Mouse (Mus musculus): ENCODE results near the gene Mrpl4. TPM values are rescaled to one million over a fixed set of nuclear protein-coding genes. Genes with fewer than 3 reads are reported as not detected.
A peak's percentile ranks its signal among the peaks of the same experiment; 100 is the strongest.
"Not testable (repeated sequence)": the region's sequence is repeated elsewhere in the genome, so short reads cannot be mapped to it uniquely, and the experiment has no call there.

The Mrpl4 gene
- polyA plus RNA-seq, 1 experiment from 2014 or later: 115 TPM

DNA sequence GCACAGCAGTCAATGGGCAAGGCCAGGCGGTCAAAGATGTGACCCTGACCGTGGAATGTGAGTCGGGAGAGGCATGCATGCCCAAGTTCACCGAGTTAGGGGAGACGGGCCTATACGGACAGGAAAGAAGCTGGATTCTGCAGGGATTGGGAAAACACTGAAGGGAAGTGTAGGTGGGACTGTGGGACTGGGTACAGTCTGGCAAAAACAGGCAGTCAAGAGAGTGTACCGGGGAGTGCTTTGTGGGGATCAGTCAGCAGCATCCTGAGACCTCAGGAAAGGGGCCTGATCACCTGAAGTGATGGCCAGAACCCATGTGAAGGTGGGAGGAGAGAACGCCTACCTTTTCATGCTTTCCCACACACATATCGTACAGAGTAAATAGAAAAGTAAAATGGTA lies 33.0 kb downstream of the Mrpl4 start:
- Histone ChIP-seq H3K9me3 (replicated peaks) (no peaks in the 10 kb centered on the region), H3K4me2 (no peak overlapping the region), H3K4me3 (no peak overlapping the region), H3K36me3 (ENCODE audit: poor library complexity, severe bottlenecking) (no peaks in the 10 kb centered on the region), H3K27ac (no peak overlapping the region), H3K4me1 (peaks cover 49% of the 10 kb centered on the region), H3K9ac (no peak overlapping the region), H3K27me3 (peaks cover 99% of the 10 kb centered on the region)
- ATAC-seq: no peak
- 11% methylated on average over 9 of the region's 9 CpGs for WGBS

DNA sequence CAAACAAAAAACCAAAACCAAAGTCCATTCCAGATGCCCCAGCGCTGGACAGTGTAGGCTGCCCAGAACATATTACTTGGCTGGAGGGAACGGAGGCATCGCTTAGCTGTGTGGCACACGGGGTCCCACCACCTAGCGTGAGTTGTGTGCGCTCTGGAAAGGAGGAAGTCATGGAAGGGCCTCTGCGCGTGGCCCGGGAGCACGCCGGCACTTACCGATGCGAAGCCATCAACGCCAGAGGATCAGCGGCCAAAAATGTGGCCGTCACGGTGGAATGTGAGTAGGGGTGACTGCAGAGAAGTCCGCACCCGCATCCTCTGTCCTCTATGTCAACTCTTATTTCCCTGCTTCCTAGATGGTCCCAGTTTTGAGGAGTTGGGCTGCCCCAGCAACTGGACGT lies 33.6 kb downstream of the Mrpl4 start:
- Histone ChIP-seq H3K27ac (no peak overlapping the region), H3K4me1 (peaks cover 44% of the 10 kb centered on the region), H3K9ac (no peak overlapping the region), H3K36me3 (ENCODE audit: poor library complexity, severe bottlenecking) (no peaks in the 10 kb centered on the region), H3K27me3 (peaks cover 97% of the 10 kb centered on the region), H3K4me3 (peak overlapping the region; percentile 42; the same call in 1 of the 2 replicates), H3K4me2 (peak overlapping the region; percentile 66; the same call in 1 of the 2 replicates), H3K9me3 (replicated peaks) (no peaks in the 10 kb centered on the region)
- WGBS: 7% methylated on average over 20 of the region's 20 CpGs
- no peak for ATAC-seq

DNA sequence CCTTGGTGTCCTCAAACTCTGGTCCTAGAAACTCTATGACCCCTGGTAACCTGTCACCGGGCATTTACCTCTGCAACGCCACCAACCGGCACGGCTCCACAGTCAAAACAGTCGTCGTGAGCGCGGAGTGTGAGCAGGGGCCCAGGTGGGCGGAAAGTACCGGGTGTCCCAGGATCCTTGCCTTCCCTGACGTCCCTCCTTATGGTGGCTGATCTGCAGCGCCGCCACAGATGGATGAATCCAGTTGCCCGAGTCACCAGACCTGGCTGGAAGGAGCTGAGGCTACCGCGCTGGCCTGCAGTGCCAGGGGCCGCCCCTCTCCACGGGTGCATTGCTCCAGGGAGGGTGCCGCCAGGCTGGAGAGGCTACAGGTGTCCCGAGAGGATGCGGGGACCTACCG lies 34.1 kb downstream of the Mrpl4 start:
- H3K4me1 ChIP-seq: peaks cover 38% of the 10 kb centered on the region
- H3K4me3 ChIP-seq: peak overlapping the region; percentile 42
- peak overlapping the region; percentile 66 for H3K4me2 ChIP-seq
- H3K9me3 ChIP-seq (replicated peaks): no peaks in the 10 kb centered on the region
- no peak overlapping the region for H3K27ac ChIP-seq
- peaks cover 92% of the 10 kb centered on the region for H3K27me3 ChIP-seq
- H3K36me3 ChIP-seq (ENCODE audit: poor library complexity, severe bottlenecking): no peaks in the 10 kb centered on the region
- no peak overlapping the region for H3K9ac ChIP-seq
- under 1% methylated on average over 22 of the region's 22 CpGs for WGBS
- ATAC-seq: no peak

DNA sequence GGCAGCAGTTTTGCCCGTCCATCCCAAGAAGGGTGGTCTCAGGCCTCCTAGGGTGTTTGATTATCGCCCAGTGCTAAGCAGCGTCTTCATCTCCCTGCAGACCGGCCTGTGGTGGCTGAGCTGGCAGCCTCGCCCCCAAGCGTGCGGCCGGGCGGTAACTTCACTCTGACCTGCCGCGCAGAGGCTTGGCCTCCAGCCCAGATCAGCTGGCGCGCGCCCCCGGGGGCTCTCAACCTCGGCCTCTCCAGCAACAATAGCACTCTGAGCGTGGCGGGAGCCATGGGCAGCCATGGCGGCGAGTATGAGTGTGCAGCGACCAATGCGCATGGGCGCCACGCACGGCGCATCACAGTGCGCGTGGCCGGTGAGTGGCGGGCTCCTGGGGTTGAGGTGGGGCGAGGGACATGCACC lies 34.9 kb downstream of the Mrpl4 start:
- Histone ChIP-seq H3K4me2 (peak overlapping the region; percentile 66), H3K4me1 (peaks cover 30% of the 10 kb centered on the region), H3K36me3 (ENCODE audit: poor library complexity, severe bottlenecking) (no peaks in the 10 kb centered on the region), H3K9me3 (replicated peaks) (no peaks in the 10 kb centered on the region), H3K9ac (peak overlapping the region; percentile 64), H3K4me3 (peak overlapping the region; percentile 42), H3K27ac (no peak overlapping the region), H3K27me3 (peaks cover 84% of the 10 kb centered on the region)
- 1% methylated on average over 31 of the region's 31 CpGs for WGBS
- ATAC-seq: peak; percentile 50; the same call in 1 of the 2 replicates

DNA sequence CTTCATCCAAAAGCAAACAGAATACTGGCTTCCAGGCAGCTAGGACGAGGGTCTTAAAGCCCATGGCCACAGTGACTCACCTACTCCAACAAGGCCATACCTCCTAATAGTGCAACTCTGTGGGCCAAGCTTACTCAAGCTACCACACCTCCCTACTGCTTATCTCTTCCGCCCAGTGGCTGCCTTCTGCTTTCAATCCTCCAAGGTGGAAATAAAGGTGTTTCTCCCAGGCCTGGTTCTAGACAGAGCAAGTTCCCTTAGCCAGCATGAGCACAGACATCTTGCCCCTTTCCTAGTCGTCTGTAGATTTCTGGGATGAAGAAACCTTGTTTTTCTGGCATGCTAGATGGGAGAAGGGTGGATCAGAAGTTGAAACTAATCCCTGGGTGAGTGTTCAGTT lies 37.2 kb downstream of the Mrpl4 start:
- Histone ChIP-seq H3K9ac (no peak overlapping the region), H3K9me3 (replicated peaks) (no peaks in the 10 kb centered on the region), H3K4me1 (peaks cover 19% of the 10 kb centered on the region), H3K4me2 (no peak overlapping the region), H3K27me3 (peaks cover 62% of the 10 kb centered on the region), H3K4me3 (no peak overlapping the region), H3K27ac (no peak overlapping the region), H3K36me3 (ENCODE audit: poor library complexity, severe bottlenecking) (no peaks in the 10 kb centered on the region)
- ATAC-seq: no peak
- WGBS: 73% methylated on average over 3 of the region's 3 CpGs

DNA sequence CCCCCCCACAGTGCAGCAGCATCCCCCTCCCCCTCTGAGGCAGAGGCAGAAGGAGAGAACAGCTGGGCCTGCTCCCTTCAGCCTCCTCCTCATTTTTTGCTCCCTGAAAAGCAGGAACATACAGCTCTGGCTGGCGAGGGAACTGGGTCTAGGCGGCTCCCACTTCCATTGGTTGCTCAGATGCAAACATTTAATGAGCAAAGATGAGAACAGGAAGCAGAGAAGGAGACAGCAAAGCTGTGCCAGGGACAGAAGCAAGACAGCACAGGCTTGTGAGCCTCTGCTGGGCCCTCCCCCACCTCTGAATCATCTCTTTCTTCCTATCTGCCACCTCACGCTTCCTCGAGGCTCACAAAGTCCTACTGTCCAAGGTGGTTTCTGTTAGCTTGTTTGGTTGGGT lies 38.8 kb downstream of the Mrpl4 start:
- H3K4me2 ChIP-seq: no peak overlapping the region
- H3K36me3 ChIP-seq (ENCODE audit: poor library complexity, severe bottlenecking): no peaks in the 10 kb centered on the region
- WGBS: 44% methylated on average over 4 of the region's 4 CpGs
- ATAC-seq: no peak
- no peak overlapping the region for H3K4me3 ChIP-seq
- peaks cover 47% of the 10 kb centered on the region for H3K27me3 ChIP-seq
- peaks cover 16% of the 10 kb centered on the region for H3K4me1 ChIP-seq
- no peak overlapping the region; the same call in 1 of the 2 replicates for H3K9ac ChIP-seq
- no peaks in the 10 kb centered on the region for H3K9me3 ChIP-seq (replicated peaks)
- no peak overlapping the region for H3K27ac ChIP-seq

DNA sequence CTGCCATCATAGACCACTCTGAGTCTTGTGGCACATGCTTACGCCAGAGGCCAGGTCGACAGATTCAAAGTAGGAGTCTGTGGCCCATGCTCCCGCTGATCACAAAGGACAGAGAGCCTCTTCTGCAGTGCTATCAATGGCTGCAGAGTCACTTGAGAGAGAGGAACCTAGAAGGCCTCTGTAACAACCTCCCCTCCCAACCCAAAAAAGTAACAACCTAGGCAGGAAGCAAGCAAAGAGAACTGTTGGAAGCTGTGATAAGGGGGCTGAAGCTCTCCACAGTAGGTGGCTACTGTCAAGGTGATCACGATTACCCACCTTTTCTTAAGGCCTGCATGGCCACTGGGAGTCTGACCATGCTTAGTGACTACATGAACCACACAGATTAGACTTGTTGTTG lies 41.0 kb downstream of the Mrpl4 start:
- no peak overlapping the region for H3K4me3 ChIP-seq
- H3K36me3 ChIP-seq (ENCODE audit: poor library complexity, severe bottlenecking): no peaks in the 10 kb centered on the region
- no peak overlapping the region for H3K9ac ChIP-seq
- H3K27ac ChIP-seq: no peak overlapping the region
- H3K9me3 ChIP-seq (replicated peaks): no peaks in the 10 kb centered on the region
- no peaks in the 10 kb centered on the region for H3K4me1 ChIP-seq
- ATAC-seq: no peak
- peaks cover 29% of the 10 kb centered on the region for H3K27me3 ChIP-seq
- 88% methylated on average over 4 of the region's 4 CpGs for WGBS
- H3K4me2 ChIP-seq: no peak overlapping the region

DNA sequence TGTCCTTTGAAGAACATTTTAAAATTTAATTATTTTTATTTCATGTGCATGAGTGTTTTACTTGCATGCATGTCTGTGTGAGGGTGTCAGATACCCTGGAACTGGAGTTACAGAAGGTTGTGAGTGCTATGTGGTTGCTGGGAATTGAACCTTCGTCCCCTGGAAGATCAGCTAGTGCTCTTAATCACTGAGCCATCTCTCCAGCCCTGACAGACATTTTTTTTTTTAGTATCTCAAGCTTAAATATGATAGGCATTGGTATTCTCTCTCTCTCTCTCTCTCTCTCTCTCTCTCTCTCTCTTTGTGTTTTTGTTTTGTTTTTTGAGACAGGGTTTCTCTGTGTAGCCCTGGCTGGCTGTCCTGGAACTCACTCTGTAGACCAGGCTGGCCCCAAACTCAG lies 42.2 kb downstream of the Mrpl4 start:
- not testable (repeated sequence) for H3K27ac ChIP-seq; H3K9me3 ChIP-seq (replicated peaks); H3K4me2 ChIP-seq; H3K4me1 ChIP-seq; ATAC-seq; H3K36me3 ChIP-seq (ENCODE audit: poor library complexity, severe bottlenecking); H3K9ac ChIP-seq; H3K4me3 ChIP-seq
- 68% methylated on average over 1 of the region's 1 CpGs for WGBS
- peaks cover 16% of the 10 kb centered on the region for H3K27me3 ChIP-seq

DNA sequence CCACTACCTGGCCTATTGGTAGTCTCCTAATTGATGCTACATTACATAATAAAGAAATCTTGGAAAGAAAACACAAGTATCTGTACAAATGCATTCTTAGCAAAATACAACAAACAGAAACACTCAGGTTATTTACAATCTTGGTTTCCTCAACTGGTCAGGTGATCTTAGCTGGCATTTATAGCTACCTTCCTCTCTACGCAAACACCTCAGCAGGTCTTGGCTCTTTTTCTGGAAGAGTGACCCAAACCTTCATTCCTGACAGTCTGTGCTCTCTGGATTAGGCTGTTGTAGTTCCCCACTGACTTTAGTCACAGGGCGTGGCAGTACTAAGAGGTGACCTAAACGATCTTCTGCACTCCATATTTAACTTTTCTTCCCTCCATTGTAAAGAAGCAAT lies 42.7 kb downstream of the Mrpl4 start:
- Histone ChIP-seq H3K36me3 (ENCODE audit: poor library complexity, severe bottlenecking) (no peaks in the 10 kb centered on the region), H3K9ac (no peak overlapping the region), H3K27me3 (peaks cover 12% of the 10 kb centered on the region), H3K27ac (no peak overlapping the region), H3K4me1 (no peaks in the 10 kb centered on the region), H3K4me2 (no peak overlapping the region), H3K4me3 (no peak overlapping the region), H3K9me3 (replicated peaks) (no peaks in the 10 kb centered on the region)
- no peak for ATAC-seq
- WGBS: 78% methylated on average over 3 of the region's 3 CpGs

DNA sequence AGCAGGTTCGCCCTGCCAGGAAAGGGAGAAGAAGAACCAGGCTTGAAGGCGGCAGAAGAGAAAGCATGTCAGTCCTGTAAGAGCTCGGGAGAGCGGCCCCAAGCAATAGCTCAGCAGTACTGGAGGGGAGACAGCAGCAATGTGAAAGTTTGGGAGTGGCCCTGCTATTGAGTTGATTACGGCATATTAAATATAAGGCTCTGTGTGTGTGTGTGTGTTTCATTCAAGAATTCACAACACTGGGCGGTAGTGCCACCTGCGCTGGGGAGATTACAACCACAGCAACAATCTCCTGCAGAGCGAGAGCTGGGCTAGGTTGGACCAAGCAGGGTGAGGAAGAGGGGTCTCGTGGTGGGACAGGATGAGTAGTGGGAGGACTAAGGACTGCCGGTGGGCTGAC lies 49.0 kb downstream of the Mrpl4 start:
- Histone ChIP-seq H3K36me3 (ENCODE audit: poor library complexity, severe bottlenecking) (no peaks in the 10 kb centered on the region), H3K27ac (no peak overlapping the region), H3K4me2 (no peak overlapping the region), H3K9ac (no peak overlapping the region), H3K4me3 (no peak overlapping the region), H3K27me3 (peaks cover 5% of the 10 kb centered on the region; the same call in 1 of the 2 replicates), H3K4me1 (no peaks in the 10 kb centered on the region), H3K9me3 (replicated peaks) (no peaks in the 10 kb centered on the region)
- no peak for ATAC-seq
- WGBS: 65% methylated on average over 10 of the region's 10 CpGs

MicroRNA genes within 50 kb of the gene (microRNA counts, 519-probe panel; counts per million panel counts)
- 4,023 counts per million, percentile 78 among the panel's probes with 10 or more counts for microRNA mmu-miR-1900

Small RNAs within 50 kb of the gene (microRNA-seq; reads per million reads assigned to microRNA genes)
- not detected for gene Mir1900

Other genes with a start within 250 kb of the Mrpl4 start
- 0.11 and 0.15 TPM in 2 replicates for gene Col5a3, start 187.7 kb upstream of the Mrpl4 start, polyA plus RNA-seq (2015; fragmentation: Nextera tagmentation; extraction: Ambion mirVana)
- gene Rdh8, start 184.2 kb upstream of the Mrpl4 start, polyA plus RNA-seq (2015; fragmentation: Nextera tagmentation; extraction: Ambion mirVana): not detected in 2 replicates
- 1.1 and 1.2 TPM in 2 replicates for gene A230050P20Rik, start 134.1 kb upstream of the Mrpl4 start, polyA plus RNA-seq (2015; fragmentation: Nextera tagmentation; extraction: Ambion mirVana)
- 8.5 and 11.1 TPM in 2 replicates for gene Angptl6, start 123.0 kb upstream of the Mrpl4 start, polyA plus RNA-seq (2015; fragmentation: Nextera tagmentation; extraction: Ambion mirVana)
- 57.7 and 65.2 TPM in 2 replicates for gene Ppan, start 114.6 kb upstream of the Mrpl4 start, polyA plus RNA-seq (2015; fragmentation: Nextera tagmentation; extraction: Ambion mirVana)
- gene Eif3g, start 104.1 kb upstream of the Mrpl4 start, polyA plus RNA-seq (2015; fragmentation: Nextera tagmentation; extraction: Ambion mirVana): 327 and 332 TPM in 2 replicates
- 92.4 and 103 TPM in 2 replicates for gene Dnmt1, start 42.9 kb upstream of the Mrpl4 start, polyA plus RNA-seq (2015; fragmentation: Nextera tagmentation; extraction: Ambion mirVana)
- gene S1pr2, start 26.0 kb upstream of the Mrpl4 start, polyA plus RNA-seq (2015; fragmentation: Nextera tagmentation; extraction: Ambion mirVana): 6.8 and 10.3 TPM in 2 replicates
- gene Icam1, start 13.2 kb downstream of the Mrpl4 start, polyA plus RNA-seq (2015; fragmentation: Nextera tagmentation; extraction: Ambion mirVana): 2.4 and 2.8 TPM in 2 replicates
- 0.17 and 0.37 TPM in 2 replicates for gene Icam4, start 26.6 kb downstream of the Mrpl4 start, polyA plus RNA-seq (2015; fragmentation: Nextera tagmentation; extraction: Ambion mirVana)
- 0.19 and 0.45 TPM in 2 replicates for gene Icam5, start 29.3 kb downstream of the Mrpl4 start, polyA plus RNA-seq (2015; fragmentation: Nextera tagmentation; extraction: Ambion mirVana)
- 0.81 and 2.2 TPM in 2 replicates for gene Zglp1, start 64.4 kb downstream of the Mrpl4 start, polyA plus RNA-seq (2015; fragmentation: Nextera tagmentation; extraction: Ambion mirVana)
- gene Gm49373, start 70.4 kb downstream of the Mrpl4 start, polyA plus RNA-seq (2015; fragmentation: Nextera tagmentation; extraction: Ambion mirVana): 0.78 and 1.2 TPM in 2 replicates
- 46.0 and 51.9 TPM in 2 replicates for gene Fdx1l, start 70.9 kb downstream of the Mrpl4 start, polyA plus RNA-seq (2015; fragmentation: Nextera tagmentation; extraction: Ambion mirVana)
- 1.5 and 2.1 TPM in 2 replicates for gene Gm38431, start 89.3 kb downstream of the Mrpl4 start, polyA plus RNA-seq (2015; fragmentation: Nextera tagmentation; extraction: Ambion mirVana)
- gene Raver1, start 89.3 kb downstream of the Mrpl4 start, polyA plus RNA-seq (2015; fragmentation: Nextera tagmentation; extraction: Ambion mirVana): 41.0 and 47.5 TPM in 2 replicates
- gene Tyk2, start 128.5 kb downstream of the Mrpl4 start, polyA plus RNA-seq (2015; fragmentation: Nextera tagmentation; extraction: Ambion mirVana): 9.1 and 11.3 TPM in 2 replicates
- gene Cdc37, start 147.2 kb downstream of the Mrpl4 start, polyA plus RNA-seq (2015; fragmentation: Nextera tagmentation; extraction: Ambion mirVana): 229 and 232 TPM in 2 replicates
- 15.7 TPM in 2 replicates for gene Pde4a, start 163.0 kb downstream of the Mrpl4 start, polyA plus RNA-seq (2015; fragmentation: Nextera tagmentation; extraction: Ambion mirVana)
- gene Keap1, start 236.6 kb downstream of the Mrpl4 start, polyA plus RNA-seq (2015; fragmentation: Nextera tagmentation; extraction: Ambion mirVana): 55.7 and 60.0 TPM in 2 replicates
- 0.37 and 0.55 TPM in 2 replicates for gene S1pr5, start 245.7 kb downstream of the Mrpl4 start, polyA plus RNA-seq (2015; fragmentation: Nextera tagmentation; extraction: Ambion mirVana)